Mouse (Mus musculus): ENCODE measurements around the gene Fbxo17.
A peak's percentile ranks its signal among the peaks of the same experiment; 100 is the strongest.

Gene Fbxo17

DNA sequence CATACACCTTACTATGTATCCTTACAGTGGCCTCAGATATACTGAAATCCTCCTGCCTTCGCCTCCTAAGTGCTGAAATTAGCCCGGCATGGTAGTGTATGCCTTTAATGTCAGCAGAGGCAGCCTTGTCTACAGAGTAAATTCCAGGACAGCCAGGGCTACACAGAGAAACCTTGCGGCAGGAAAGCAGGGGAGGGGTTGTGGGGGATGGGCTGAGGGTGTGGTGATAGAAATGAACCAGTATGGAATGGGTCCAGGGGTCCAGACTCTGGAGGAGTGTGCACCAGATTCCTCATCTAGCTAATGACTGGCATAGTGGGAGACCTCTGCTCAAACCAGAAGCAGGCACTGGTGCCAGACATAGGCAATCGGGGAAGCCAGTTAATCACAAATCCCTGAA is 2.6 kb downstream of the Fbxo17 start:
- peak; percentile 35 for DNase-seq (ENCODE audit: low spot score)

DNA sequence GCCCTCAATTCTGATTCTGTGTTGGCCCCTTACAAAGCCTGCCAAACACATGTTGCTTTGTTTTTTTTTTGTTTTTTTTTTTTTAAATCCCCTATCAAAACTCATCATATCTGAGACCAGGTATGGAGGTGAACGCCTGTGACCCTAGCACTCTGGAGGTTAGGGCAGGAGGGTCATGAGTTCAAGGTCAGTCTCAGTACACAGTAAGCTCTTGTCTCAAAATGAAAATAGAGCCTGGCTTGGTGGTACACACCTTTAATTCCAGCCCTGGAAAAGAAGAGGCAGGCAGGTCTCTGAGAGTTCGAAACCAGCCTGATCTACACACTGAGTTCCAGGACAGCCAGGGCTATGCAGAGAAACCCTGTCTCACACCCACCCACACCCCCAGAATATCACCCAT is 3.0 kb downstream of the Fbxo17 start:
- DNase-seq (ENCODE audit: low spot score) = no peak

DNA sequence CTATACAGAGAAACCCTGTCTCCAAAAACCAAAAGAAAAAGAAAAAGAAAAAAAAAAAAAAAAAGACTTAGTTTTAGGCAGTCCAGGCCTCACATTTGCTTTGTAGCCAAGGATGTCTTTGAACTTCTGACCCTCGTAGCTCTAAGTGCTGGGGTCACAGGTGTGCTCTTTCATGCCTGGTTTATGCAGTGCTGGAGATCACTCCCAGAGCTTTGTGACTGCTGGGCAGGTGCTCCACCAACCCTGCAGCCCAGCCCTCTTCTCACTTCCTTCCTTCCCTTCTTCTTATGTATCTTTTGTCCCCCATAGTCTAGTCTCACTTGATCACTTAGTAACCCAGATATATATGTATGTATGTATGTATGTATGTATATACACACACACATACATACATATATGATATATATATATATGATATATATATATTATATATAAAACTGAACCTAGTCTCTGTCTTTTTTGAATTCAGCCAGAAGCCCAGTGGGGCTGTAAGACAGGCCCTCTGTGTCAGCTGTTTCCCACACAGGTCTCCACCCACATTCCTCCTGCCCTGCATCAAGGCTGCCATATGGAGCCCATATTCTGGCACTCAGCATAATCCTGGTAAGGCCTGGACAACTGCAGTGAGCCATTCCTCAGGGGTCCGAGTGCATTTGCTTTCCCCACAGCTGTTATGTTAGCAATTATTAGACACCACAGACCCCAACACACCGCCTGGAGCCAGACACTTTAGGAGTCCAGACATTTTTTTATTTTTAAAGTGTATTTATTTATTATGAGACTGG is 4.3 kb downstream of the Fbxo17 start:
- DNase-seq (ENCODE audit: low spot score) = no peak

DNA sequence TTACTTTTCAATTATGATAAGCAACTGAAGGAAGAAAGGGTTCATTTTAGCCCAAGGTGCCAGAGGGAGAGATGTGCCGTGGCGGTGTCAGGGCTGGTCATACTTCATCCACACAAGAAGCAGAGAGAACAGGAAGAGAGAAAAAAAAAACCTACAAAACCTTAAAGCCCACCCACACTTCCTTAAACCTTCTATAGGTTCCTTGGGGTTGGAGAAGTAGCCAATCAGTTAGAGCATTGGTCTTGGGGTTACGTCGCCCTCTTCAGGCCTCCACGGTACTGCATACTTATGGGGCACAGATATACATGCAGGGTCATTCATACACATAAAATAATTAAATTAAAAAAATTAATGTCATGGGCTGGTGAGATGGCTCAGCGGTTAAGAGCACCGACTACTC is 5.5 kb downstream of the Fbxo17 start:
- no peak for DNase-seq (ENCODE audit: low spot score)

DNA sequence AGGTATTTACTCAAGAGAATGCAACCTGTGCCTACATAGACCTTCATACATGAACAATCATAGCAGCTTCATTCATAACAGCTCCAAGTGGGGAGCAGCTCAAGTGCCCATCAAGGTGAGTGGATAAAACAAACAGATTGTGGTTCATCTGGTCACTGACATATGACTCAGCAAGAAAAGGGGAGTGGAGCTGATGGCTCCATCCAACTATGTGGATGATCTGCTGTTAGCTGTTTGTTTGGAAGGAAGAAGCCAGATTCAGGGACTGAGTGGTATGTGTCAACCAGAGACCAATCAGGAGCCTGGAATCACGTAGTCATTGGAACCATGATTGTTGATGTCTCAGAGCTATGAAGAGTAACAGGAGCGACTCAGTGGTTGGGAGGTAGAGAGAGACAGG is 8.0 kb downstream of the Fbxo17 start:
- DNase-seq (ENCODE audit: low spot score) = no peak

DNA sequence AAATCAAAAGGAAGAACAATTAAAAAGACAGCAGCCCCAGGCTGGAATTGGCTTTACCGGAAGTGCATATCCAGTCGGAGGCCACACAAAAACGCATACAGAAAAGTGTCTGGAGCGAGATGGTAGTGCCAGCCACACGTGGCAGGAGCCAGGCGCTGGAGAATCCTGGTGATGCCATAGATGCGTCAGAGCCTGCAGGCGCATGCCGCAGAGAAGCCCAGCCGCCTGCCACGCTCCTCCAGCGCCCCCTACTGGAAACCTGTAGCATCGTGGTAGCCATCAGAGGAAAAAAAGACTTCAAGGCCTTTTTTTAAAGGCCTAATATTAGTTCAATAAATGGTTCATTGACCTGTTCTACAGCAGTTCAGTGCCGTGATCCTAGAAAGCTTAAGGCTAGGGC is 10.0 kb downstream of the Fbxo17 start:
- peak; percentile 67 for DNase-seq (ENCODE audit: low spot score)

DNA sequence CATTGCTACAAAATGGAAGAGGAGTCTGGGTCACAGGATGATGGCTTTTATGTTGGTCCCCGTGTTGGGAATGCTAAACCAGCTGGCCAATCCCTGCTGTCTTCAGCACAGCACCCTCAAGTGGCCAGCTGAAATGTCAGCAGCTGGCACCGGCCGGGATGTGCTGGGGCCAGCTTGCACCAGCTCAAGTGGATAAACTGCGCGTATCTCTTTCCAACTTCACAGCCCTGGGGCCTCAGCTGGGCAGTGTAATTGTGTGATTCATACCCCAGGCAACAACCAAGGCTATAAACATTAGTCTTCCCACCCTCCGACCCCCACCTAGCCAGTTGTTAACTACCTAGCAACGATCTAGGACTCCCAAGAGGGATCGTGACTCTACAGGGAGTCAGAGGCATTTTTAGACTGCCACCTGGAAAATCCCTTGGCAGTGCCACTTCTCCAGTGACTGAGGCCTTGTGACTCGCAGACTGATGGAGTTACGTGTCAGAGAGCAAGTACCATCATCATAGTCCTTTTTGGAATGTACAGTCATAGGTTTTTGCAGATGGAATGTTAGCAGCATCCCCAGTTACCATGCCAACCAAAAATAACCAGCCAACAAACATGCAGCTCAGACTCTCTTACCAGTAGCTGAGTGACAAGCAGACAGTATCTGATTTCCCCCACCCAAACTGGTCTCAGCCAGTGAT is 11.2 kb downstream of the Fbxo17 start:
- no peak for DNase-seq (ENCODE audit: low spot score)

DNA sequence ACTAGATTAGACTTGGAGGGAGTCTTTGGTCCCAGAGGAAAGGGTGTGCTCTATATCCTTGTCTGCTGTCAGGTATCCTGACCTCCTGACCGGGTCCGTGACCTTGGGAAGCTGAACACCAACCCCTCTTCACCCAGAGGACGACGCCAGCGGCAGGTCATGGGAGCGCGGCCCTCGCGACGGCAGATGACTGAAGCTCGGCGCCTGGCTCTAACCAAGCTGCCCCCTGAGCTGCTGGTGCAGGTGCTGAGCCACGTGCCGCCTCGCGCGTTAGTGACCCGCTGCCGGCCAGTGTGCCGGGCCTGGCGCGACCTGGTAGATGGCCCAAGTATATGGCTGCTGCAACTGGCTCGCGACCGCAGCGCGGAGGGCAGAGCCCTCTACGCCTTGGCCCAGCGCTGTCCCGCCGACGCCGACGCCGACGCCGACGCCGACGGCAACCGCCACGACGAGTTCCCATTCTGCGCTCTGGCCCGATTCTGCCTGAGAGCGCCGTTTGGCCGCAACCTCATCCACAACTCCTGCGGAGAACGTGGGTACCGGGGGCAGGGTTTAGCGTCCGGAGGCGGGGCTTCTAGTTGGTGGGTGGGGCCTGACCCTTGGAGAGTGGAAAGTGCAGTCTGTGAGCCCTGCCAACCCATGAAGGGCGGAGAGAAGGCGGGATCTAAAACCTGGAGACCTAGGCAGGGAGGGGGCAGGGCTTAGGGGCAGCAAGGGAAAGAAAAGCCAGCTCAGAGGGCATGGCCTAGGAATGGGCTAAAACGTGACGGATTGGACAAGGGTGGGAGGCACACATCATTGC is 15.9 kb downstream of the Fbxo17 start:
- no peak for DNase-seq (ENCODE audit: low spot score)

DNA sequence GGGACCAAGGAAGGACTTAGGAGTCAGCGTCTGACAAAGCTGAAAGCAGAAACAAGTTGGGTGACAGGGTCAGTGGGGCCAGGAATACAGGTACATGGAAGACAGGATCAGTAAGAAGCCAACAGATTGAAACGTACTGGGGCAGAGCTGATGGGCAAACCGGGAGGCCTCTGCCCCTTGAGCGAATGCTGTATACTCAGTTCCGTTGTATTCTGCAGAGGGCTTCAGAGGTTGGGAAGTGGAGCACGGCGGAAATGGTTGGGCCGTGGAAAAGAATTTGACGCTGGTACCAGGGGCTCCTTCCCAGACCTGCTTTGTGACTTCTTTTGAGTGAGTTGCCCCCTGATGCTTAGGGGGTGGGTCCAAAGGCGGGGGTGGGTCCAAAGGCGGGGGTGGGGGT is 16.6 kb downstream of the Fbxo17 start:
- no peak for DNase-seq (ENCODE audit: low spot score)

DNA sequence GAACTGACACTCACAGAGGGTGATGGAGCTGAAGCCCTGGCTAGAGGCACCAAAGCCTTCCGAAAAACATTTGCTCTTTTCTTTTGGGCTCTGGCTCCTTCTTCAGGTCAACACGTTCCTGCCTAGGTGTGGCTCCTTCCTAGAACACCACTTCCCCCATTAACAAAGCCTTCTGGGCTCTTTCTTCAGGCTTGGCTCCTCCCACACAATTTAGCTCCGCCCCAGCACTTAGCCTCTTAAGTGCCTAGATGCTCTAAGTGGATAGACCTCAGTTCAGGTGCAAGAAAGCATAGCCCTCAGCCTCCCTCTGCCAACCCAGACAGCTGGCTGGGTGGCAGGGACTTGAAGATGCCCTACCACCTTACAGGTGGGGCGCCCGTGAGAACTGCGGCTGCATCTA is 19.1 kb downstream of the Fbxo17 start:
- no peak for DNase-seq (ENCODE audit: low spot score)

DNA sequence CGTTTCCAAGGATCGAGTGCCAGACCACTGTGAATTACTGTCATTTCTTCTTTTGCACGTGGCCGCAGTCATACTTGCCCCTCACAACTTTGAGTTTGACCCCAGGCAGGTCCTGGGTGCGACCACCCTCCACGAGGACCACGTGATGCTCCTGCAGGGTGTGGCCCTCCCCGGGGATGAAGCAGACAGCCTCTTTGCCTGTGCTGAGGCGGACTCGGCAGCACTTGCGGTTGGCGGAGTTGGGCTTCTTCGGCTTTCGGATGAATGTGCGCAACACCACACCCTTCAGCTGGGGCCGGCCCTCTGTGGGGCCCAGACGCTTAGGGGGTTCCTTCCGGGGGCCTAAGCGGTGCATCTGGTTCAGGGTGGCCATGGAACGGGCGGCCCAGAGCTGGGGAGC is 23.2 kb downstream of the Fbxo17 start:
- no peak for DNase-seq (ENCODE audit: low spot score)

DNA sequence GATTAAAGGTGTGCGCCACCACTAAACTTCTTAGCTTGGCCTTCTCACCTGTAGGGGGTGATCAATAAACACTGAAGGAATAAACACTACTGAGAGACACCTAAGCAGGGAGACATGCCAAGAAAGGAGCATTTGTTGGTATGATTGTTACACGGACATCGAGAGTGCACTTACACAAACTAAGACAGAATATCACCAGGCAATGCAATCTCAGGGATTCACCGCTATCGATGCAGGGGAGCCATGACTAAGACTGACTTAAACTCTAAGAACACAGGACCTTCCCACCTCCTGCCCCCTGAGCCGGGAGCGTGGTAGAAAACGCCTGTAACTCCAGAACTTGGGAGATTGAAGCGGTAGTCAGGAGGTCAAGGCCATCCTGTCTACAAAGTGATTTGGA is 24.3 kb downstream of the Fbxo17 start:
- peak; percentile 42 for DNase-seq (ENCODE audit: low spot score)

DNA sequence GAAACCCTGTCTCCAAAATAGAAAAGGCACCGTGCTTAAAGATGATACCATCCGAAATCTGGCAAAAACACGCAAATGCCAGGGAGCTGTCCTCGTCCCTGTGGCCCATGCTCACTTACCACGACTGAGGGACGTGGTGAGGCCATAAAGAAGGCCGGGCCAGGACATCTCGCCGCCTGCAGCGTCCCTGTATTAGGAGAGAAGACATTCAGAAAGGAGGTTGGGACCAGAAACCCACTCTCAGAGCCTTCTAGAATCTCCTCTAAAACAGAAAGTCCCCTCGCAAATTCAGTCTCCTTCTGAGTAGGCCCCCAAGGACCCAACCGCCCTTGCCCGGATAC is 24.7 kb downstream of the Fbxo17 start:
- DNase-seq (ENCODE audit: low spot score) = no peak

DNA sequence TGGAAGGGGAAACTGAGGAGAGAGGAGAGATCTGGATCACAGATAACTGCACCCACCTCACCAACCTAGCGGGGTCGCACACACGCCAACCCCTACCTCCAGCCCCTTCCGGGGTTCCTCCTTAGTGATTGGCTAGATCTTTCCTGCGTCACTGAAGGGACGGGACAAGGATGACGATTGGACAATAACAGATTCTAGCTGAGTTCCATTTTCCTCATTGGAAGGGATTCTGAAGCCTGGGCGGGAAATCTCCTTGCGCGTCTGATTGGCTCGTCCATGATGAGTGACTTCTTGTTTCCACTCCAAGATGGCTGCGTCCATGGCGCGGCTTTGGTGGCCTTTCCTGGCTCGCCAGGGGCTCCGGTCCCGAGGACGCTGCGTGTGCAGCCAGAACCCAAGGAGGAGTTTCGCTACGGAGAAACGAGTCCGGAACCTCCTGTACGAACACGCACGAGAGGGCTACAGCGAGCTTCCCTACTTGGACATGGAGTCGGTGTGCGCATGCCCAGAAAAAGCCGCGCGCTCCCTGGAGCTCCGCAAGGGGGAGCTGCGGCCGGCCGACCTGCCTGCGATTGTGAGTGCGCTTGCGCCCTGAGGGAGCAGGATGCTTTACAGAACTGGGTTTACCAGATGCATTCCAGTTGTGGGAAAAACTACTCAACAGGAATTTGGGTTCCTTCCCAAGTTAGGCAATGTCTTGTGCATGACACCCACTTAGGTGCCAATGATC is 25.3 kb downstream of the Fbxo17 start, which contains the start of the genes Mrps12 and Sars2:
Gene Mrps12 (minus strand): TSS at position 112 of the 730 bp plus-strand sequence.
Gene Sars2 (plus strand): TSS at position 284 of the 730 bp plus-strand sequence.
- DNase-seq (ENCODE audit: low spot score) = peak; percentile 97

DNA sequence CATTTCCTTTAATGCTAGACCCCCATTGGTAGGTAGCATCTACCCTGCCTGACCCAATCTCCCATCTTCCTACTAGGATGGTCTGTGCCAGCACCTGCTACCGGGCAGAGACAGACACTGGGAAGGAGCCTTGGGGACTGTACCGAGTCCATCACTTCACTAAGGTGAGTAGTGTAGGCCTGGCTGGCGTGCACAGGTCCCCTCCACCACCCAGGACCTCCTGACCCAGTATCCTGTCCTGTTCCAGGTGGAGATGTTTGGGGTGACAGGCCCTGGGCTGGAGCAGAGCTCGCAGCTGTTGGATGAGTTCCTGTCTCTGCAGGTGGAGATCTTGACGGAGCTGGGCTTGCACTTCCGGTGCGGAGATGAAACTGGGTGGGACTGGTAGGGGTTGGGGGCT is 33.3 kb downstream of the Fbxo17 start:
- DNase-seq (ENCODE audit: low spot score) = no peak

DNA sequence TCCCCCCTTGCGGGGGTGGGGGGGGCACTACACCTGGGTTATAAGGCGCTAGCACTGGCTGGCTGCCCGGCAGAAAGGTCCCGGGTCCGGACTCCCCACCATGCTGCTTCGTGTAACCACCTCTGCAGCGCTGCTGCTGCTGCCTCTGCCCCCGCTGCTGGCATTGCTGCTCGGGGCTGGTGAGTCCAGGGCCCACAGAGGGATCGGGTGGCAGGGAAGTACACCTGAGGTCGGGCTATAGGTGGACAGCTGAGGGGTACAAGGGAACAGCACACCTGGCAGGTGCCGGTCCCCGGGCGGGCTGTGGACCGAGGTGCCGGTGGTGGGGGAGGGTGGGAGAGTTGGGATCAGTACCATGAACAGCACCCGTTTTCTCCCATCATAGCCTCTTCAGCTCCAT is 39.5 kb downstream of the Fbxo17 start, which contains the start of gene Ccer2:
Gene Ccer2 (plus strand): TSS at position 96 of the 400 bp plus-strand sequence.
- no peak for DNase-seq (ENCODE audit: low spot score)

DNA sequence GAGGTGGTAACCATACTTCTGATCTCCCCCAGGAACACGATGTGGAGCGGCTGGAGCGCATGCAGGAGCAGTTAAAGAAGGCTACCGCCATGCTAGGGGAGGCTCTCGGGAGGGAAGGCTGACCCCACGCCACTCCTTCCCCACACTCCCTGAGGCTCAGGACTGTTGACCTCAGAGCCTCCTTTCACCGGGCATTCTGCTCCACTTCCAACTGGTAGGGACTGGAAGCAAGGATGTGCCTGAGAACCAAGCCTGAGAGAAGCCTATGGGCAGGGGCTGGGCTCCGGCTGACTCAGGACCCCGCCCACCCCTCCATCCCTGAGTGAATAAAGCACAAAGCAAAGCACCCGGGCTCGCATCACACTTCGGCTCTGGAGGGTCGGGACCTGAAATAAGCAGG is 42.0 kb downstream of the Fbxo17 start:
- no peak for DNase-seq (ENCODE audit: low spot score)

DNA sequence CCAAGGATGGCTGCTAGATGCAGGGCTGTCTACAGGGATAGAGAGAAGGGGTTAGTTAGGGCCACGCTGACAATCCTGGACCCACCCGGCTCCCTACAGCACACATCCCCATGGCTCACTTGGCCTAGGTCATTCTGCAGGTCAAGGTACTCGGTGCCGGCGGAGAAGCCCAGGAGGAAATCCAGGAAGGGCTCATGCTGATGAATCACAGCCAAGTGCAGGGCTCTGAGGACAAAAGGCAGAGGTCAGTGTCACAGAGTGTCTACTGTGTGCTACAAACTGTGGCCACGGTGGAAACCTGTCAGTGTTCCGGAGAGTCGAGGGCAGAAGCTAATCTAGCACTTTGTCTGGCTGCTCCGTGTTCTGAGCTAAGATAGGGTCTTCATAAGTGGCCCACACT is 45.3 kb downstream of the Fbxo17 start:
- DNase-seq (ENCODE audit: low spot score) = no peak

DNA sequence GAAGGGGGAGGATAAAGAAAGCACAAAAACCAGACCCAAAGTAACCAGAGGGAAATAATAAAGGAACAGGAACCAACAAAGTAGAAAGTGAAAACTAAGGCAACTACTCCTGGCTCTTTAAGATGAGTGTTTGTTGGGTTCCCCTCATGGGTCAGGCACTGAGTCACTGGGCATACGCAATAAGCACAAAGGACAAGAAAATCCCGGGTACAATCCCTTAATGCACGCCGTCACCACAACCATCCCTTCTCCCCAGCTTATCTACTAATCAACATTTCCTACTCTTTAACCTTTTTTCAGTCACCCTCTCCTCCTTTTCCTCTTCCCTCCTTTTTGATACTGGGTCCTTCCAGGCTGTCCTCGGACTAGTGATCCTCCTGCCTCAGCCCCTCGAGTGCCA is 48.6 kb downstream of the Fbxo17 start:
- no peak for DNase-seq (ENCODE audit: low spot score)

DNA sequence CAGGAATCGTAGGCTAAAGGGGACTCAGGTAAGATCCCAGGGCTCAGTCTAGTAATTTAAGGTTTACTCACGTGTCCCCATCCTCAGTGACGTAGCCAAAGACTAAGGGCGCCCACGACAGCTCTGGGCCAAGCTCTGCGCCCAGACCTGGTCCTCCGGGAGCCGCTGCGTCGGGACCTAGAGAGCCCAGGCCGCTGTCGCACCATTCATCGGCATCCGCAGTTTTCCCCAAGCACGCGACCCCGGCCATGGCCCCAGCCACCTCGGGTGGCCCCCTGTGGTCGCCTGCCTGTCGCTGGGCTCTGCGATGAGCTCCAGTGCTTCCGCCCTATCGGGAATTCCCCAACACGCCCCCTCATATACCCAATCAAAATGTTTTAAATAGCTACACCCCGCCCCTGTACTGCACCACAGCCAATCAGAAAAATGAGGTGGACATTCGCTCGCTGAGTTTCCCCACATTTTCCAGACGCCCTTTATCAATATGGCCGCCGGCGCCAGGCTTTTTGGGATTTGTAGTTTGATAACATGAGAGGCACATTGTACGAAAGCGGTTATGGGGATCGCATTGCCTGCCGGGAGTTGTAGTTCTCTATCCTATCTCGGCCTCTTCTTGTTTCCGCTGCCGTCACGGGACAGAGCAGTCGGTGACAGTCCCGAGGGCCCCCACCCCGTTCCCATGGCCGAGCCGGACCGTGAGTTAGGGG is 49.7 kb downstream of the Fbxo17 start, which contains the start of gene Sirt2:
Gene Sirt2 (plus strand): TSS at position 563 of the 707 bp plus-strand sequence.
- peak; percentile 97 for DNase-seq (ENCODE audit: low spot score)

DNA sequence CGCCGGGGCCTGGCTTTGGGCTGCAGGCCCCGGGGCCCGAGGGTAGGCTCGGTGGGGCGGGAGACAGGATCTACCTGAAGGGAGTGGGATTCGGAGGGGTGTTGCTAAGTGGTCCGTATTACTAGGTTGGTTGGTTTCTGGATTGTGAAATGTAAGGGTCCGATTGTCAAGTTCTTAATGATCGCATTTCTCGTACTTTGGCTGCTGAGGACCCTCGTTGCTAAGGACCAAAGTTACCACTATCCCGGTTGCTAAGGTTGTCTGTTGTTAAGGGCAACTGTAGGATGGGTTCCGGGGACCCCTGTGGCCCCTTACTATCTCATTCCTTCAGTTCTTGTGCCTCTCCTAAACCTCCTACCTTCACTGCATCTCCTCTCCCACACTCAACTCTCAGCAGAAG is 50.3 kb downstream of the Fbxo17 start:
- DNase-seq (ENCODE audit: low spot score) = no peak
